Mouse (Mus musculus) forebrain, embryonic 15.5 days (tissue): ENCODE data around the gene Flot1. TPM values are rescaled to one million over a fixed set of nuclear protein-coding genes. Genes with fewer than 3 reads are reported as not detected.

Experiments
- ATAC-seq: fragments of 200-750 bp; cut with Nextera tagmentation; replicated peaks from 2 replicates; pipeline ENCODE4 v1.8.0; 2017; ENCODE audit warnings: mild to moderate bottlenecking, moderate TSS enrichment, moderate library complexity
- H3K27ac ChIP-seq: fragments of 300-500 bp; sonication (generic); replicated peaks from 2 replicates; pipeline ENCODE4 v1.5.1; 2015; ENCODE audit warnings: mild to moderate bottlenecking, inconsistent platforms
- H3K27me3 ChIP-seq: fragments of 300-500 bp; sonication (generic); 2 replicates; pipeline ENCODE4 v1.6.1; 2015; ENCODE audit warnings: inconsistent platforms
- H3K36me3 ChIP-seq: fragments of 300-500 bp; sonication (generic); 2 replicates; pipeline ENCODE4 v1.6.1; 2015; ENCODE audit warnings: mild to moderate bottlenecking, inconsistent platforms
- H3K4me1 ChIP-seq: fragments of 300-500 bp; sonication (generic); 2 replicates; pipeline ENCODE4 v1.6.1; 2015; ENCODE audit warnings: inconsistent platforms
- H3K4me2 ChIP-seq: fragments of 300-500 bp; sonication (generic); replicated peaks from 2 replicates; pipeline ENCODE4 v1.6.1; 2015; ENCODE audit warnings: mild to moderate bottlenecking, inconsistent platforms
- H3K4me3 ChIP-seq: fragments of 300-500 bp; sonication (generic); 2 replicates; pipeline ENCODE4 v1.5.1; 2015; ENCODE audit warnings: mild to moderate bottlenecking, inconsistent platforms
- H3K9ac ChIP-seq: fragments of 300-500 bp; sonication (generic); replicated peaks from 2 replicates; pipeline ENCODE4 v1.6.1; 2015; ENCODE audit warnings: mild to moderate bottlenecking, inconsistent platforms
- H3K9me3 ChIP-seq: fragments of 300-500 bp; sonication (generic); 2 replicates; pipeline ENCODE4 v1.6.1; 2016; ENCODE audit warnings: inconsistent platforms
- WGBS: fragments of 180-500 bp; shearing (Covaris S2); methylation state at CpG from one replicate; pipeline ENCODE4 v1.1.7; 2015; ENCODE audit warnings: mixed read lengths; 5-methylcytosine and 5-hydroxymethylcytosine counted together
- polyA plus RNA-seq: library from polyadenylated mRNA; unstranded; fragments of >200 nt; fragmentation: Nextera tagmentation; extraction: Ambion mirVana; gene quantifications from 2 replicates; pipeline ENCODE4 v1.2.1, GENCODE M21; 2015

The Flot1 gene
- polyA plus RNA-seq, 1 experiment from 2014 or later = 75.1 TPM

DNA sequence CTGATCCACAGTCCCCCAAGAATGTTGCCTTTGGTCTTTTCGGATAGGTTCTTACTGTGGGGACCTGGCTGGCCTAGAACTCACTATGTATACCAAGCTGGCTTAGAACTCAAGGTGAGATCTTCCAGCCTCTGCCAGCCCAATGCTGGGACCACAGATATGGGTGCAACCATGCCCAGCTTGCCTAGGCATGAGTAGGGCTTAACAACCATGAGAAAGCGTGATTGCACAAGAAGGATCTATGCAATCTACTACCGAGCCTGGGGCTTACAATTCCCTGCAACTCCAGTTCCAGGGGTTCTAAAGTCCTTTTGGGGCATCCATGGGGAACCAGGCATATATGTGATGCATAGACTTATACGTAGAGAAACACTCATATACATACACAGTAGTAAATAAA is 32.1 kb upstream of the Flot1 start:
- Histone ChIP-seq H3K27ac (no peak overlapping the region), H3K27me3 (no peaks in the 10 kb centered on the region), H3K4me1 (no peaks in the 10 kb centered on the region), H3K9ac (no peak overlapping the region), H3K36me3 (no peaks in the 10 kb centered on the region), H3K9me3 (no peaks in the 10 kb centered on the region), H3K4me2 (no peak overlapping the region), H3K4me3 (no peak overlapping the region)
- 89% methylated on average over 4 of the region's 4 CpGs for WGBS
- ATAC-seq = no peak

DNA sequence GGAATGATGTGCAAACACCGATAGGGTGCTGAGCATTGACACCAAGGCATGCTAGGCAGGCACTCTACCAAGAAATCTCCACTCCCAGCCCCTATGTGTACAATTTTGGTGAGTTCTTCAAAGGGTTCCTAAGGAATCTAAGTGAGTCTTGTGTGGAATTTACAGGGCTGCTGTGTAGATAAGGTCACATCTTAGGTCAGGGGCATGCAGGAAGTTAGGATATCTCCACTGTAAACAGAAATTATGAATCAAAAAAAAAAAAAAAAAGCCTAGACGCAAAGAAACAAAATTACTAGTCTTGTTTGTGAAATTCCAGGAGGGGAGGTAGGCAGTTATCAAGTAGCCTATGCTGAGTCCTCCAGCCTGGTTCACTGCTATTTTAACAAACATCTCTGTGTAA is 30.2 kb upstream of the Flot1 start:
- no peaks in the 10 kb centered on the region for H3K4me1 ChIP-seq
- no peak overlapping the region for H3K4me2 ChIP-seq
- no peaks in the 10 kb centered on the region for H3K9me3 ChIP-seq
- no peaks in the 10 kb centered on the region for H3K36me3 ChIP-seq
- no peak overlapping the region for H3K27ac ChIP-seq
- no peak overlapping the region for H3K9ac ChIP-seq
- 91% methylated on average over 2 of the region's 2 CpGs for whole genome bisulfite sequencing
- H3K4me3 ChIP-seq = no peak overlapping the region
- ATAC-seq = no peak
- no peaks in the 10 kb centered on the region for H3K27me3 ChIP-seq

DNA sequence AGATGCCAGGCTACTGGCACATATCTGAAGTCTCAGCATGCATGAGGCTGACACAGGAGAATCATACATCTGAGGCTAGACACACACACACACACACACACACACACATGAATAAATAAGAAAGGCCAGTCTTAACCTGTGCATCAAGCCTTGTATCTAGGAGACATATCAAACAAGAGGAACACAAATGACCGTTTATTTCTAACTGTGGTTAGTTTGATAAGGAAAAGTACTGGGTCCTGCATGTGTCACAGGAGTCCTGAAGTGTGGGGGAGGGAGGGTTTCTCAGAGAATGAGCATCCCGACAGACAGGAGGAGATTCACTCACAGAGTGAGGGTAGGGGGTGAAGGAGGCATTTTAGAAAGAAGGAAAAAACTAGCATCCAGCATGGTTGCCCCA is 27.9 kb upstream of the Flot1 start:
- no peak overlapping the region for H3K4me2 ChIP-seq
- H3K9me3 ChIP-seq = no peaks in the 10 kb centered on the region
- no peak overlapping the region for H3K9ac ChIP-seq
- no peak overlapping the region for H3K27ac ChIP-seq
- no peaks in the 10 kb centered on the region for H3K36me3 ChIP-seq
- no peak overlapping the region for H3K4me3 ChIP-seq
- WGBS = 69% methylated on average over 2 of the region's 2 CpGs
- H3K27me3 ChIP-seq = no peaks in the 10 kb centered on the region
- no peaks in the 10 kb centered on the region for H3K4me1 ChIP-seq
- no peak for ATAC-seq

DNA sequence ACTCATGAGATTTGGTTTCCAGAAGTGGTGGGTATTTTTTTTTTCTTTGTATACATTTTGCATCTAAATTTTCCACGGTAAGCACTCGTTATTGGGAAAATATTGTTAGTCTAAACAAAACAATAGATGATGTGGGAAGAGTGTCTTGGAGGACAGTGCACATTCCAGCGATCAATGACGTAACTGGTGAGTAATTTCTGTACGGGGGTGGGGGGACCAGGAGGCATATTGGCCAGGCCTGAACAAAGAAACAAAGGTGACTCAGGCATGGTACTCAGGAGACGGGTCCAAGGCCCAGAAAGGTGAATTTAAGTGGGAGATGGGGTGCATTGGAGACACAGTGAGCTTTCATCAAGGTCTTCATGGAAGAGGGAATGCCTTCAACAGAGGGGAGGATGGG is 27.4 kb upstream of the Flot1 start:
- no peak for ATAC-seq
- 78% methylated on average over 6 of the region's 6 CpGs for WGBS

DNA sequence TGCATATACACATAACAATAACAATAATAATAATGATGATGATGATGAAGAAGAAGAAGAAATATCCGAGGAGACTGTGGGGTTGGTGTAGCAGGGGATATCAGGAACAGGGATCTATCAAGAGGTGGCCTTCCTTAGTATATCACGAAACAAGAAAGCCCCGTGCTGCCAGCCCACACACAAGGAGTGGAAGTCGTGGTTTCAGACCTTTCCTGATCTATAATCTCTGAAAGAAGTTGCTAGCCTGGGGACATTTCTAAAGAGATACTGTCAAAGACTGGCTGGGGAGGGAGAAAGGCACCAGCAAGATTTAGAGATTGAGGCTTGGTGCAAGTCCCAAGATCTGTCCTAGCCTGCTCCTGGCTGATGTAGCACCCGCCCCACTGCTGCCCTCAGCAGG is 26.2 kb upstream of the Flot1 start:
- Histone ChIP-seq H3K36me3 (no peaks in the 10 kb centered on the region), H3K4me2 (no peak overlapping the region), H3K9me3 (no peaks in the 10 kb centered on the region), H3K4me3 (no peak overlapping the region), H3K9ac (no peak overlapping the region), H3K4me1 (no peaks in the 10 kb centered on the region), H3K27ac (no peak overlapping the region), H3K27me3 (no peaks in the 10 kb centered on the region)
- WGBS = 68% methylated on average over 5 of the region's 5 CpGs
- no peak for ATAC-seq

More for the DNA sequence above, 27.4 kb upstream of the Flot1 start:
- no peaks in the 10 kb centered on the region for H3K9me3 ChIP-seq
- H3K27ac ChIP-seq = no peak overlapping the region
- no peaks in the 10 kb centered on the region for H3K27me3 ChIP-seq
- H3K4me1 ChIP-seq = no peaks in the 10 kb centered on the region
- H3K36me3 ChIP-seq = no peaks in the 10 kb centered on the region
- no peak overlapping the region for H3K4me3 ChIP-seq
- H3K9ac ChIP-seq = no peak overlapping the region
- no peak overlapping the region for H3K4me2 ChIP-seq

DNA sequence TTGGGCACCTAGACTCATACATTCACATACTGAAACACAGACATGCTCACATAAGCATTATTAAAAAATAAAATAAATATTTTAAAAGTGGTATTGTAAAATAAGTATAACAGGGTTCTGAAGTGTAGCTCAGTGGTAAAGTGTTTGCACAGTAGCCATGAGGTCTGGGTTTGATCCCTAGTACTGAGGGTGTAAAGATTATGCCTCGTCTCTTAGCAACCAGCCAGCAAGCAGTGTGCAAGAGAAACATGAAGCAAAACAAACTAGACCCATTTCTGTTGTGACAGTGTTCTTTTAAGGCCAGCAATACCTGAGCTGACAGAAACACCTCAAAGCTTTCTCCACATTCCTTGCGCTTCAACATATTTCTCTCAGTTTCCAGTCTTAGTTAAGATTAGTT is 22.1 kb upstream of the Flot1 start:
- no peak for ATAC-seq
- H3K4me1 ChIP-seq = no peaks in the 10 kb centered on the region
- H3K4me3 ChIP-seq = no peak overlapping the region
- H3K27me3 ChIP-seq = no peaks in the 10 kb centered on the region
- no peaks in the 10 kb centered on the region for H3K36me3 ChIP-seq
- no peaks in the 10 kb centered on the region for H3K9me3 ChIP-seq
- no peak overlapping the region for H3K9ac ChIP-seq
- 76% methylated on average over 2 of the region's 2 CpGs for WGBS
- no peak overlapping the region for H3K27ac ChIP-seq
- H3K4me2 ChIP-seq = no peak overlapping the region

DNA sequence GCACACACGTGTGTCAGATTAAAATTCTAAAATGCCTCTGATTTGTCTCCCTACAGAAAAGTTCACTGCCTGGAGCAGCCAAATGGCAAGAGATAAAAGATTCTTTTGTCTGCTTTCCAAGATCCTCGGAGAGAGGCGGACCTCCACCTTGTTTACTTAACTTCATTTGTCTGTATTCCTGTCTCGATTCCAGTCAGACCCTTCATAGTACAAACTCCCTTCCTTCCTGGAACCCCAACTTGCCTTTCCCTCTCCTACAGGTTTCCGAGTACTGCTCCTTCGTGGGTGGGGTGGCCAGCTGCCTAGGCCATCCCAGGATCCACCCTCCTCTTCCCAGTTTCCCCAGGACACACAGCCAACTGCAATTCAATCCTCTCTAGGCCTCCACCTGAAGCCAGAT is 20.0 kb upstream of the Flot1 start:
- Histone ChIP-seq H3K4me2 (no peak overlapping the region), H3K4me1 (no peaks in the 10 kb centered on the region), H3K9ac (no peak overlapping the region), H3K36me3 (no peaks in the 10 kb centered on the region), H3K9me3 (no peaks in the 10 kb centered on the region), H3K4me3 (no peak overlapping the region), H3K27ac (no peak overlapping the region), H3K27me3 (no peaks in the 10 kb centered on the region)
- ATAC-seq = no peak
- WGBS = 63% methylated on average over 6 of the region's 6 CpGs

DNA sequence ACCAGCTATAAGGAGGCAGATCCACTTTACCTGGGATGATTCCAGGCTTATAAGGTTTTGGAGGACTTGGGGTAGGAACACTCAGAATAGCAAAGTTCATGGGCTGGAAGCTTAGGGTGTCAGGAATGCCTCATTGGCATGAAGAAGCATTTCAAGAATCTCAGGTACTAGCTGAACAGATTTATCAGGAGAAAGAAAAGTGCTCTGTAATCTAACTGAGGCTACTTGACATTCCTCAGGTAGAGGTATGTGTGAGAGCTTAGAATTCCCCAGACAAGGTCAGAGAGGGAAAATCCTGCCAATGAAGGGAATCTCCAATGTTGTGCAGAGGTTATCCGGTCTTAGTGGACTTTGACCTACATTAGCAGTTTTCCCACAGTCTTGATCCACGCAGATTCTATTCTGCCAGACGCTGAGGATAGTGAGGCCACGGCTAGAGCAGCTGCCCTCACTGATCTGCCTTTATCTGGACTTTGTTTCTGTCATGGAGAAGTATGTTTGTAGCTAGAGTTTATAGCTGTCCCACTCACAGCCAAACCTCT is 19.1 kb upstream of the Flot1 start:
- H3K4me2 ChIP-seq = no peak overlapping the region
- H3K36me3 ChIP-seq = no peaks in the 10 kb centered on the region
- H3K4me1 ChIP-seq = no peaks in the 10 kb centered on the region
- H3K9me3 ChIP-seq = no peaks in the 10 kb centered on the region
- H3K9ac ChIP-seq = no peak overlapping the region
- no peak overlapping the region for H3K27ac ChIP-seq
- no peaks in the 10 kb centered on the region for H3K27me3 ChIP-seq
- ATAC-seq = no peak
- H3K4me3 ChIP-seq = no peak overlapping the region
- 90% methylated on average over 4 of the region's 4 CpGs for WGBS

DNA sequence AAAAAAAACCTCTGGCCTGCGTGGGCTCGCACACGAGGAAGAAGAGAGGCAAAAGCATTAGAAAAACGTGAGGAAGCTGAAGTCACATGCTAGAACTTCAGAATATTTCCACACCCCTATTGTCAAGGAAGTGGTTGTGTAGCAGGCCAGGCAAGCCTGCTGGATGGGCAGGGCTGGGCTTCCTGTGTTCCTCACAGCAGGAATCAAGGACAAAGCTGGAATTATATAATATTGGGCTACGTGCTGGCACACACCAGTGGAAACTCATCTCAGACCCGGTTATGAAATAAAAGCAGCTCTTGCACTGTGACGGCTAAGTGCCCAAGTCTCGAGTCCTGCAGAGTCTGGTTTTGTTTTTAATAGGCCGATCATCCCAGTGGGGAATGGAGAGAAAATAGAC is 15.0 kb upstream of the Flot1 start:
- no peak overlapping the region for H3K4me3 ChIP-seq
- ATAC-seq = no peak
- 77% methylated on average over 9 of the region's 9 CpGs for WGBS
- no peaks in the 10 kb centered on the region for H3K36me3 ChIP-seq
- H3K4me1 ChIP-seq = peaks cover 3% of the 10 kb centered on the region; the same call in 1 of the 2 replicates
- no peak overlapping the region for H3K4me2 ChIP-seq
- no peaks in the 10 kb centered on the region for H3K9me3 ChIP-seq
- no peaks in the 10 kb centered on the region for H3K27me3 ChIP-seq
- no peak overlapping the region for H3K9ac ChIP-seq
- H3K27ac ChIP-seq = no peak overlapping the region

DNA sequence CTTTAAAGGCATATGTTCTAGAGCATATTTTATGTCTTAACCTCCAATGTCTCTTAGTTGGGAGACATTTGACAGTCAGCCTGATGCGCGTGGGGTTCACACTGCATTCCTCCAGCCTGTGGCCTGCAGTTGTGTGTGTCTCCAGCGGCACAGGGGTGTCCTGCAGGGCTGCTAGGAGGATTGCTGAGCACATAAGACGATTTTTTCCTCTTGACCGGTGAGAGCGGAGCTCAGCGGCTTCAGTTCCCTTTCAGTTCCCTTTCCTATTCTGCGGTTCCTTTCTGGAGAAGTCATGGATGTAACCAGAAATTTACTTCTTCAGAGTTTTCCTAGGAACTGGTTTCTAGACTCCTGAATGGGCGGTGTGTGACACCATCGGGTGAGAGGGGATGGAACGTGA is 13.6 kb upstream of the Flot1 start:
- no peak overlapping the region for H3K9ac ChIP-seq
- peaks cover 8% of the 10 kb centered on the region; the same call in 1 of the 2 replicates for H3K4me1 ChIP-seq
- no peaks in the 10 kb centered on the region for H3K27me3 ChIP-seq
- no peaks in the 10 kb centered on the region for H3K9me3 ChIP-seq
- no peak overlapping the region for H3K4me3 ChIP-seq
- no peak overlapping the region for H3K27ac ChIP-seq
- 90% methylated on average over 11 of the region's 11 CpGs for WGBS
- no peak for ATAC-seq
- H3K4me2 ChIP-seq = no peak overlapping the region
- no peaks in the 10 kb centered on the region for H3K36me3 ChIP-seq

DNA sequence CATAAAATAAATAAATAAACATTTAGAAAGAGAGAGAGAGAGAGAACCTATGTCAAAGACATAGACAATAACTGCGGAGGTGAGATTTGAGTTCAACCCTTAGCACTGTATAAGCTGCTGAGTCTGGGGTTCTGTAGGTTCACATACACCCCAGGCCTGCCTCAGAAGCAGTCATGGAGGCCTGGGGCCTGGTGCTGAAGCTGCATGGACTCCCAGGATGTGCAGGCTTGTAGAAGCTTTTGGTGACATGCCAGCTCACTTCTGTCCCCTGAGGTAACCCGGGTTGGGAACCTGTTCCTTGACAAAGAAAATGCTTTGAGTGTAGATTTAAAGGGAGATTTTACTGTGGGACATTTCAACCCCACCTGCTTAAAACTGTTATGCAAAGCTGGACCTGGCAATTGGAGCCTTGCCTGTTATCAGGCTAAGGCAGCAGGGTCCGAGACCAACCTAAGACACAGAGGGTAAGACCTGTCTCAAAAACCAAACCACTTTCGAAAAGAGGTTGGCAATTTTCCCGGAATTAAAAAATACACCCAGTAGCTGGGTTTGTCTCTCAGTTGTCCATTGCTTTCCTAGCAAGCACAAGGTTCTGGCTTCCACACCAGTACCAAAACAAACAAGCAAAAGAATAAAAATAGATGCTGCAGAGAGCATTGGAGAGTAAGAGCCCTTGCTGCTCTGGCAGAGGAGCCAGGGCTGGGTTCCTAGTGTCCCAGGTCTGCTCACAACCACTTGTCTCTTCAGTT is 12.0 kb upstream of the Flot1 start:
- H3K4me3 ChIP-seq = no peak overlapping the region
- 80% methylated on average over 5 of the region's 5 CpGs for WGBS
- H3K27me3 ChIP-seq = no peaks in the 10 kb centered on the region
- H3K4me1 ChIP-seq = peaks cover 8% of the 10 kb centered on the region; the same call in 1 of the 2 replicates
- no peak for ATAC-seq
- no peak overlapping the region for H3K9ac ChIP-seq
- H3K27ac ChIP-seq = no peak overlapping the region
- H3K36me3 ChIP-seq = no peaks in the 10 kb centered on the region
- H3K4me2 ChIP-seq = no peak overlapping the region
- H3K9me3 ChIP-seq = no peaks in the 10 kb centered on the region

DNA sequence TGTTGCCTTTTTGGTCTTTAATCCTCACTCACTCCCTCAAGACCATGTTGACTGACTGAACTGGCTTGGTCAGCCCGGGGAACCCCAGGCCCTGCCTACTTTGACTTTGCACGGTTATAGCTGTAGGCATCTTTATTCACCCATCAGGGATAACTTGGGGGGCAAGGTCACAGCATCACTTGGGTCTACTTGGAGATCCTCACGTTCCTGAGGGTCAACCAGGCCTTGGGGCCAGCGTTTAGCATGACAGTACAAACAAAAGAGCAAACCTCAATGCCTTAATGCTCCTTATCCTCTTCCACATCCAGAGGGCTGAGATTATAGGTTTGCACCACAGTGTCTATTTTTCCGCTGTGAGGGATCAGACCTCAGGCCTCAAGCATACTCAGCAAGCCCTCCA is 10.7 kb upstream of the Flot1 start:
- Histone ChIP-seq H3K36me3 (no peaks in the 10 kb centered on the region), H3K4me1 (peaks cover 8% of the 10 kb centered on the region; the same call in 1 of the 2 replicates), H3K27me3 (no peaks in the 10 kb centered on the region), H3K9ac (no peak overlapping the region), H3K27ac (no peak overlapping the region), H3K4me3 (no peak overlapping the region), H3K4me2 (no peak overlapping the region), H3K9me3 (no peaks in the 10 kb centered on the region)
- no peak for ATAC-seq
- WGBS = 69% methylated on average over 5 of the region's 5 CpGs

DNA sequence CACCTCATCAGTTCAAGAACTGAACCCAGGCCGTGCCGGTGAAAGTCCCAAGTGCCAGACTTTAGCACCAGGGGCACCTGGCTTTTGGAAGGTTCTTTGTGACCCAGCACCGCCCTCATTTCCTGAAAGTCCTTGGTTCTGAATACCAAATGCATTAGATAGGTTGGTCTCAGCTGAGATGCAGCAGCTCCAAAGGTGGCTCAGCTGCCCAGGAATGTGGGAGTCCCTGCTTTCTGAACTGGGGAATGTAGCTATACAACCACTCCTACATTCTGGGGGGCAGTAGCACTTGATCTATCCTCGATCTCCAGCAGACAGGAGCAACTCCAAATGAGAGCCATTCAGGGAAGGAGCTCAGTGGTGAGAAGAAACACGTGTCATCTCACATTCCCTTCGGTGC is 10.3 kb upstream of the Flot1 start:
- H3K4me3 ChIP-seq = no peak overlapping the region
- H3K9me3 ChIP-seq = no peaks in the 10 kb centered on the region
- WGBS = 70% methylated on average over 6 of the region's 6 CpGs
- no peak overlapping the region; the same call in 1 of the 2 replicates for H3K27ac ChIP-seq
- no peak overlapping the region for H3K9ac ChIP-seq
- ATAC-seq = no peak
- no peak overlapping the region for H3K4me2 ChIP-seq
- no peaks in the 10 kb centered on the region for H3K36me3 ChIP-seq
- peaks cover 8% of the 10 kb centered on the region; the same call in 1 of the 2 replicates for H3K4me1 ChIP-seq
- H3K27me3 ChIP-seq = no peaks in the 10 kb centered on the region
